Mouse (Mus musculus) neural tube, embryonic 11.5 days (tissue): ENCODE measurements around the gene Ppp6r3. TPM values are rescaled to one million over a fixed set of nuclear protein-coding genes. Genes with fewer than 3 reads are reported as not detected.
"Not testable (repeated sequence)": the region's sequence is repeated elsewhere in the genome, so short reads cannot be mapped to it uniquely, and the experiment has no call there.

Experiments used
- ATAC-seq: fragments of 200-750 bp; cut with Nextera tagmentation; 2 replicates; pipeline ENCODE4 v1.8.0; 2017; ENCODE audit warnings: moderate number of reproducible peaks, mild to moderate bottlenecking, moderate TSS enrichment, moderate library complexity; ENCODE audit not compliant: insufficient read depth, low FRiP score, low TSS enrichment
- DNase-seq: peaks from one replicate; pipeline ENCODE4 v3.0.0-alpha.2; 2015; ENCODE audit warnings: low spot score
- H3K27ac ChIP-seq: fragments of 300-500 bp; sonication (generic); 2 replicates; pipeline ENCODE4 v1.5.1; 2014; ENCODE audit warnings: low read depth, mild to moderate bottlenecking, low read length
- H3K27me3 ChIP-seq: fragments of 300-500 bp; sonication (generic); 2 replicates; pipeline ENCODE4 v1.6.1; 2014; ENCODE audit warnings: mild to moderate bottlenecking, low read length, mixed read lengths; ENCODE audit not compliant: control insufficient read depth, insufficient read depth
- H3K36me3 ChIP-seq: fragments of 300-500 bp; sonication (generic); 2 replicates; pipeline ENCODE4 v1.6.1; 2014; ENCODE audit warnings: mild to moderate bottlenecking, low read length, moderate library complexity, mixed read lengths; ENCODE audit not compliant: control insufficient read depth, insufficient read depth
- H3K4me1 ChIP-seq: fragments of 300-500 bp; sonication (generic); 2 replicates; pipeline ENCODE4 v1.6.1; 2014; ENCODE audit warnings: low read length, mixed read lengths; ENCODE audit not compliant: control insufficient read depth, insufficient read depth
- H3K4me2 ChIP-seq: fragments of 300-500 bp; sonication (generic); 2 replicates; pipeline ENCODE4 v1.6.1; 2014; ENCODE audit warnings: low read depth, mild to moderate bottlenecking, moderate library complexity
- H3K4me3 ChIP-seq: fragments of 300-500 bp; sonication (generic); 2 replicates; pipeline ENCODE4 v1.5.1; 2014; ENCODE audit warnings: low read depth, low read length
- H3K9ac ChIP-seq: fragments of 300-500 bp; sonication (generic); 2 replicates; pipeline ENCODE4 v1.6.1; 2014; ENCODE audit warnings: mild to moderate bottlenecking, low read length
- H3K9me3 ChIP-seq: fragments of 300-500 bp; sonication (generic); 2 replicates; pipeline ENCODE4 v1.6.1; 2016; ENCODE audit warnings: low read length; ENCODE audit not compliant: control insufficient read depth
- WGBS: fragments of 180-500 bp; shearing (Covaris S2); extraction: QIAGEN DNeasy Blood & Tissue Kit; methylation state at CpG from one replicate; pipeline ENCODE4 v1.1.7; 2014; 5-methylcytosine and 5-hydroxymethylcytosine counted together
- polyA plus RNA-seq: library from polyadenylated mRNA; unstranded; fragments of >200 nt; fragmentation: Nextera tagmentation; extraction: Ambion mirVana; gene quantifications from 2 replicates; pipeline ENCODE4 v1.2.1, GENCODE M21; 2014

The Ppp6r3 gene
- polyA plus RNA-seq, 1 experiment from 2014 or later: 88.5 TPM

GRCm38 (mm10) chr19:3540997-3541396, 34.6 kb downstream of the Ppp6r3 start:
- H3K4me3 ChIP-seq: no peak overlapping the region
- H3K4me2 ChIP-seq: no peak overlapping the region
- H3K36me3 ChIP-seq: no peaks in the 10 kb centered on the region
- H3K27ac ChIP-seq: no peak overlapping the region
- WGBS: 97% methylated on average over 5 of the region's 5 CpGs
- H3K4me1 ChIP-seq: no peaks in the 10 kb centered on the region
- no peaks in the 10 kb centered on the region for H3K27me3 ChIP-seq
- ATAC-seq (no peak), DNase-seq (no peak)
- H3K9ac ChIP-seq: no peak overlapping the region
- no peaks in the 10 kb centered on the region for H3K9me3 ChIP-seq

- H3K27me3 ChIP-seq: no peaks in the 10 kb centered on the region
- H3K9ac ChIP-seq: no peak overlapping the region
- 96% methylated on average over 2 of the region's 2 CpGs for WGBS
- H3K27ac ChIP-seq: no peak overlapping the region
- no peak for ATAC-seq
- H3K9me3 ChIP-seq: no peaks in the 10 kb centered on the region
- H3K4me2 ChIP-seq: no peak overlapping the region
- H3K4me1 ChIP-seq: no peaks in the 10 kb centered on the region
- DNase-seq: no peak
- H3K36me3 ChIP-seq: no peaks in the 10 kb centered on the region
- no peak overlapping the region for H3K4me3 ChIP-seq
These were observed 35.3 kb downstream of the Ppp6r3 start for GRCm38 (mm10) chr19:3540254-3540653.

- 94% methylated on average over 5 of the region's 5 CpGs for WGBS
- H3K4me3 ChIP-seq: no peak overlapping the region
- ATAC-seq (no peak), DNase-seq (no peak)
- H3K27ac ChIP-seq: no peak overlapping the region
- no peaks in the 10 kb centered on the region for H3K36me3 ChIP-seq
- no peaks in the 10 kb centered on the region for H3K4me1 ChIP-seq
- no peak overlapping the region for H3K4me2 ChIP-seq
- H3K9me3 ChIP-seq: no peaks in the 10 kb centered on the region
- no peak overlapping the region for H3K9ac ChIP-seq
- H3K27me3 ChIP-seq: no peaks in the 10 kb centered on the region
These were observed 36.1 kb downstream of the Ppp6r3 start for GRCm38 (mm10) chr19:3539456-3539855.

- Histone ChIP-seq H3K27ac (no peak overlapping the region), H3K36me3 (no peaks in the 10 kb centered on the region), H3K9ac (no peak overlapping the region), H3K4me3 (no peak overlapping the region), H3K4me2 (no peak overlapping the region), H3K4me1 (no peaks in the 10 kb centered on the region), H3K27me3 (no peaks in the 10 kb centered on the region), H3K9me3 (no peaks in the 10 kb centered on the region)
- no peak for DNase-seq
- 95% methylated on average over 6 of the region's 6 CpGs for WGBS
- no peak for ATAC-seq
These were observed 37.9 kb downstream of the Ppp6r3 start for GRCm38 (mm10) chr19:3537658-3538057.

- Histone ChIP-seq H3K9ac (no peak overlapping the region), H3K27me3 (no peaks in the 10 kb centered on the region), H3K27ac (no peak overlapping the region), H3K9me3 (no peaks in the 10 kb centered on the region), H3K4me1 (no peaks in the 10 kb centered on the region), H3K36me3 (no peaks in the 10 kb centered on the region), H3K4me2 (no peak overlapping the region), H3K4me3 (no peak overlapping the region)
- DNase-seq (no peak), ATAC-seq (no peak)
- WGBS: 87% methylated on average over 3 of the region's 3 CpGs
These were observed 40.6 kb downstream of the Ppp6r3 start for GRCm38 (mm10) chr19:3534945-3535344.

- not testable (repeated sequence) for DNase-seq
These were observed 42.1 kb downstream of the Ppp6r3 start for GRCm38 (mm10) chr19:3533266-3533966.

GRCm38 (mm10) chr19:3532717-3533260, 42.8 kb downstream of the Ppp6r3 start:
- DNase-seq (no peak), ATAC-seq (no peak)
- Histone ChIP-seq H3K4me3 (no peak overlapping the region), H3K9me3 (no peaks in the 10 kb centered on the region), H3K4me2 (no peak overlapping the region), H3K36me3 (no peaks in the 10 kb centered on the region), H3K27me3 (no peaks in the 10 kb centered on the region), H3K27ac (no peak overlapping the region), H3K4me1 (no peaks in the 10 kb centered on the region), H3K9ac (no peak overlapping the region)
- WGBS: 94% methylated on average over 14 of the region's 14 CpGs

More at GRCm38 (mm10) chr19:3533266-3533966, 42.1 kb downstream of the Ppp6r3 start:
- 91% methylated on average over 12 of the region's 12 CpGs for WGBS
- not testable (repeated sequence) for H3K27me3 ChIP-seq, H3K36me3 ChIP-seq, H3K4me3 ChIP-seq, H3K9me3 ChIP-seq, H3K27ac ChIP-seq, H3K4me2 ChIP-seq, H3K9ac ChIP-seq, ATAC-seq, H3K4me1 ChIP-seq

GRCm38 (mm10) chr19:3529781-3530180, 45.8 kb downstream of the Ppp6r3 start:
- ATAC-seq (no peak), DNase-seq (no peak)
- no peak overlapping the region for H3K4me2 ChIP-seq
- H3K4me3 ChIP-seq: no peak overlapping the region
- H3K36me3 ChIP-seq: no peaks in the 10 kb centered on the region; the same call in 1 of the 2 replicates
- no peaks in the 10 kb centered on the region for H3K4me1 ChIP-seq
- H3K9me3 ChIP-seq: no peaks in the 10 kb centered on the region
- H3K9ac ChIP-seq: no peak overlapping the region
- H3K27ac ChIP-seq: no peak overlapping the region
- WGBS: 90% methylated on average over 3 of the region's 3 CpGs
- H3K27me3 ChIP-seq: no peaks in the 10 kb centered on the region

- Histone ChIP-seq H3K4me2 (no peak overlapping the region), H3K27me3 (no peaks in the 10 kb centered on the region), H3K36me3 (no peaks in the 10 kb centered on the region; the same call in 1 of the 2 replicates), H3K9ac (no peak overlapping the region), H3K4me1 (no peaks in the 10 kb centered on the region), H3K27ac (no peak overlapping the region), H3K4me3 (no peak overlapping the region), H3K9me3 (no peaks in the 10 kb centered on the region)
- DNase-seq (no peak), ATAC-seq (no peak)
- WGBS: 88% methylated on average over 4 of the region's 4 CpGs
These were observed 46.9 kb downstream of the Ppp6r3 start for GRCm38 (mm10) chr19:3528646-3529045.
